ENCODE assay signal across 14 mouse cellular contexts in the genomic region with DNA sequence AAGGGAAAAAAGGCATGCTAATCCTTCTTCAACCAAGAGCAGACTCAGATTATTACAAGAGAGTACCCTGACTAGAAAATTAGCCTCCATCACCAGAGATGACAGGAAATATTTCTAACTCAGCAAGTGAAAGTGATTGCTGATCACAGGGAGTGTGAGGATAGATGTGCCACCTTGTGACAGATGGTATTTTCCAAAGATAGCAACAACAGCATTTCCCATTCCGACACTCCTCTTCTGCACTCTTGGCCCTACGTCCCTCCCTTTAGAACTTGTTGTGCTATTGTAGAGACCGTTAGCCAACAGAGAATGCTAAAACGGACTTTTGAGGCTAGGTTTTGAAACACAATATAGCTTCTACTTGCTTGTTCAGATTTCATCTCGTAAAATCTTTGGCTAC.
"Had no signal": no experiment of that assay in that cellular context is flagged by ENCODE, and none has a peak within 500 bp of the region (broad histone marks: within the 10 kb centered on the region; RNA-seq: fewer than 3 reads in every experiment).

No protein-coding gene starts in this region.

- H3K4me1 ChIP-seq: kidney, embryonic 15.5 days; limb, embryonic 15.5 days; liver, embryonic 12.5 days; midbrain, embryonic 10.5 days; neural tube, embryonic 15.5 days had no signal

- H3K27ac ChIP-seq: kidney, embryonic 15.5 days; limb, embryonic 15.5 days; liver, embryonic 12.5 days; lung, embryonic 15.5 days; midbrain, embryonic 10.5 days; neural tube, embryonic 15.5 days had no signal

- H3K36me3 ChIP-seq: kidney, embryonic 15.5 days; limb, embryonic 15.5 days; liver, embryonic 12.5 days; lung, embryonic 15.5 days; midbrain, embryonic 10.5 days; neural tube, embryonic 15.5 days had no signal

- DNase-seq: kidney, postnatal 14 days; layer of hippocampus, postnatal 36 days; lung, postnatal 4 days; midbrain, embryonic 14.5 days; right cerebral cortex, adult 18-20 months; right cerebral cortex, postnatal 25 days; thymus, postnatal 36 days had no signal

- ATAC-seq: liver, embryonic 12.5 days had no signal

- H3K4me2 ChIP-seq: kidney, embryonic 15.5 days; limb, embryonic 15.5 days; liver, embryonic 12.5 days; lung, embryonic 15.5 days; neural tube, embryonic 15.5 days had no signal

- H3K9me3 ChIP-seq: kidney, embryonic 15.5 days; limb, embryonic 15.5 days; liver, embryonic 12.5 days; lung, embryonic 15.5 days; midbrain, embryonic 10.5 days; neural tube, embryonic 15.5 days had no signal

- H3K9ac ChIP-seq: kidney, embryonic 15.5 days; limb, embryonic 15.5 days; liver, embryonic 12.5 days; lung, embryonic 15.5 days; neural tube, embryonic 15.5 days had no signal

- H3K27me3 ChIP-seq: kidney, embryonic 15.5 days; limb, embryonic 15.5 days; liver, embryonic 12.5 days; lung, embryonic 15.5 days; neural tube, embryonic 15.5 days had no signal

- H3K4me3 ChIP-seq: kidney, embryonic 15.5 days; limb, embryonic 15.5 days; liver, embryonic 12.5 days; lung, embryonic 15.5 days; midbrain, embryonic 10.5 days; myocyte; neural tube, embryonic 15.5 days had no signal
